Mouse (Mus musculus) intestine, postnatal 0 days (tissue): ENCODE data around the gene Arvcf. TPM values are rescaled to one million over a fixed set of nuclear protein-coding genes. Genes with fewer than 3 reads are reported as not detected.

Source experiments
- ATAC-seq: fragments of 200-750 bp; cut with Nextera tagmentation; 2 replicates; pipeline ENCODE4 v1.8.0; 2017; ENCODE audit warnings: mild to moderate bottlenecking, moderate TSS enrichment, moderate library complexity
- H3K27ac ChIP-seq: fragments of 300-500 bp; sonication (generic); 2 replicates; pipeline ENCODE4 v1.5.1; 2014; ENCODE audit warnings: mild to moderate bottlenecking, low read depth, low read length, moderate library complexity
- H3K27me3 ChIP-seq: fragments of 300-500 bp; sonication (generic); replicated peaks from 2 replicates; pipeline ENCODE4 v1.6.1; 2014; ENCODE audit warnings: low read length, mixed read lengths; ENCODE audit not compliant: control insufficient read depth, insufficient read depth
- H3K36me3 ChIP-seq: fragments of 300-500 bp; sonication (generic); 2 replicates; pipeline ENCODE4 v1.6.1; 2014; ENCODE audit warnings: mild to moderate bottlenecking, moderate library complexity; ENCODE audit not compliant: control insufficient read depth, insufficient read depth
- H3K4me1 ChIP-seq: fragments of 300-500 bp; sonication (generic); replicated peaks from 2 replicates; pipeline ENCODE4 v1.6.1; 2014; ENCODE audit warnings: antibody characterized with exemption, low read length, mixed read lengths; ENCODE audit not compliant: control insufficient read depth, insufficient read depth
- H3K4me2 ChIP-seq: fragments of 300-500 bp; sonication (generic); replicated peaks from 2 replicates; pipeline ENCODE4 v1.6.1; 2014; ENCODE audit warnings: low read depth, mild to moderate bottlenecking, moderate library complexity
- H3K4me3 ChIP-seq: fragments of 300-500 bp; sonication (generic); 2 replicates; pipeline ENCODE4 v1.5.1; 2014; ENCODE audit warnings: low read depth, low read length
- H3K9ac ChIP-seq: fragments of 300-500 bp; sonication (generic); 2 replicates; pipeline ENCODE4 v1.6.1; 2014; ENCODE audit warnings: mild to moderate bottlenecking, low read depth, low read length
- H3K9me3 ChIP-seq: fragments of 300-500 bp; sonication (generic); 2 replicates; pipeline ENCODE4 v1.6.1; 2016; ENCODE audit warnings: mixed run types; ENCODE audit not compliant: control insufficient read depth
- CTCF ChIP-seq: sonication (generic); IDR thresholded peaks from 2 replicates; pipeline ENCODE4 v1.5.1; 2016; ENCODE audit warnings: low read depth, mild to moderate bottlenecking, control low read depth, antibody characterized with exemption, moderate library complexity
- WGBS: fragments of 180-500 bp; shearing (Covaris S2); extraction: QIAGEN DNeasy Blood & Tissue Kit; methylation state at CpG from one replicate; pipeline ENCODE4 v1.1.7; 2014; 5-methylcytosine and 5-hydroxymethylcytosine counted together
- polyA plus RNA-seq: library from polyadenylated mRNA; unstranded; fragments of >200 nt; fragmentation: Nextera tagmentation; extraction: Ambion mirVana; gene quantifications from 2 replicates; pipeline ENCODE4 v1.2.1, GENCODE M21; 2015

Gene Arvcf
- polyA plus RNA-seq, 1 experiment from 2014 or later: 9.6 TPM

DNA sequence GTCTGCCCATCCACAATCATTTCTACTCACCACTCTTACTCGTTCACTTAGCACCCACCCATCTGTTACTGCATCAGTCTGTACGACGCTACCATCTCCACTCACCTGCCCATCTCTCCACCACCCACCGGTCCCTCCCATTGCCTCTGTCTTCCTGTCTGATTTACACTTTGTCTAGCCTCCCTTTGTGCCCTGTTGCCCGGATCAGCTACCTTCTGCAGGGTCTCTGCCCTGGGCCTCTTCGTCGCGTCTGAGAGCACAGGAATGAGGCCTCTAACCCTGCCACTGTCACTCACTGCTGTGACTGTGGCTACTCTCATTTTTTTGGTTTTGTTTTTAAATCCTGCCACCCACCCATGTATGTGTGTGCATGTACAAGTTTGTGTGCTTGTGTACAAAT lies 36.7 kb downstream of the Arvcf start:
- no peak overlapping the region for H3K4me2 ChIP-seq
- no peak overlapping the region for H3K4me3 ChIP-seq
- H3K9ac ChIP-seq: no peak overlapping the region
- no peaks in the 10 kb centered on the region for H3K9me3 ChIP-seq
- H3K27ac ChIP-seq: no peak overlapping the region
- TF ChIP-seq CTCF: no peak
- no peaks in the 10 kb centered on the region for H3K27me3 ChIP-seq
- 89% methylated on average over 8 of the region's 8 CpGs for WGBS
- H3K36me3 ChIP-seq: no peaks in the 10 kb centered on the region
- ATAC-seq: no peak
- no peaks in the 10 kb centered on the region for H3K4me1 ChIP-seq

DNA sequence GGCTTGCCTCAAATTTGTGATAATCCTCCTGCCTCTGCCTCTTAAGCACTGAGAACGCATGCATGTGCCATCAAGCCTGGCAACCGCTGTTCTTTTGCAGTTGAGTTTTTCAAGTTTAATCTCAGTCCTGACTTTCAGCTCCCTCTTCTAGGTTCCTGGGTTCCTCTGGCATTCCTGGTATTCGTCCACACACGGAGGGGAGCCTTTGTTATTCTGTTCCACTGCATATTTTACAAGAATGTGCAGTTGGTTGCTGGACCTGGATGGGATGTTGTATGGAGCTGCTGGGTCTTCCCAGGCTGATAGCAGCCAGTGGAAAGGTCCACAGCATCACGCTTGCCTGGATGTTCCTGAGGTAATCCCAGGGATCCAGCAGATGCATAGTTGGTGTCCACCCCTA lies 37.4 kb downstream of the Arvcf start:
- no peak for TF ChIP-seq CTCF
- no peaks in the 10 kb centered on the region for H3K4me1 ChIP-seq
- no peaks in the 10 kb centered on the region for H3K27me3 ChIP-seq
- no peak overlapping the region for H3K27ac ChIP-seq
- 78% methylated on average over 5 of the region's 5 CpGs for whole genome bisulfite sequencing
- no peak overlapping the region for H3K4me3 ChIP-seq
- no peak overlapping the region for H3K4me2 ChIP-seq
- H3K36me3 ChIP-seq: no peaks in the 10 kb centered on the region
- H3K9me3 ChIP-seq: no peaks in the 10 kb centered on the region
- ATAC-seq: no peak
- no peak overlapping the region for H3K9ac ChIP-seq

DNA sequence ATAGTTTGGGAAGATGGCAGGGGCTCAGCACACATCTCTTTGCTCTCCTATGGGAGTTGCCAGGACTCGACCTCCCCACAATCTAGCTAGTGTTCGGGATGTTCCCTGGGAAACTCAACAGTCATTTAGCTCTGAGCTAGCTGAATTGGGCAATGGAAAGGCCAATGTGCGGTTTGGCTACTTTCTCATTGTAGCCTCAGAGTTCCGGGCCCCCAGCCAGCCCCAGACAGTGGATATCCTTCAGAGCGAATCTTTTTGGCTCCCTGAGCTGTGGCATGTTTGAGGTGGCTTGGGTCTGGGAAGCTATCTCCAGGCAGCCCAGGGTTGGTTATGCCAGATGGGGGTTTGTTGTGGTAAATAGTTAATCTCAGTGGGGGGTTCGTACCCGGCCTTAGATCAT lies 38.5 kb downstream of the Arvcf start:
- H3K9ac ChIP-seq: no peak overlapping the region
- WGBS: 74% methylated on average over 7 of the region's 7 CpGs
- ATAC-seq: no peak
- H3K27ac ChIP-seq: no peak overlapping the region
- H3K4me2 ChIP-seq: no peak overlapping the region
- H3K4me3 ChIP-seq: no peak overlapping the region
- no peaks in the 10 kb centered on the region for H3K27me3 ChIP-seq
- no peaks in the 10 kb centered on the region for H3K36me3 ChIP-seq
- no peaks in the 10 kb centered on the region for H3K4me1 ChIP-seq
- no peak for TF ChIP-seq CTCF
- no peaks in the 10 kb centered on the region for H3K9me3 ChIP-seq

- Histone ChIP-seq H3K4me1 (no peaks in the 10 kb centered on the region), H3K36me3 (no peaks in the 10 kb centered on the region), H3K9ac (no peak overlapping the region), H3K27me3 (no peaks in the 10 kb centered on the region), H3K9me3 (no peaks in the 10 kb centered on the region), H3K4me3 (no peak overlapping the region), H3K4me2 (no peak overlapping the region), H3K27ac (no peak overlapping the region)
- no peak for ATAC-seq
- no peak for TF ChIP-seq CTCF
- 80% methylated on average over 3 of the region's 3 CpGs for WGBS
Observed at GRCm38 (mm10) chr16:18386972-18387371, 39.0 kb downstream of the Arvcf start.

GRCm38 (mm10) chr16:18387704-18388582 lies 40.0 kb downstream of the Arvcf start:
- H3K36me3 ChIP-seq: no peaks in the 10 kb centered on the region
- no peak for TF ChIP-seq CTCF
- no peak for ATAC-seq
- H3K27me3 ChIP-seq: no peaks in the 10 kb centered on the region
- H3K9me3 ChIP-seq: no peaks in the 10 kb centered on the region
- no peak overlapping the region for H3K9ac ChIP-seq
- no peak overlapping the region for H3K4me3 ChIP-seq
- H3K4me2 ChIP-seq: no peak overlapping the region
- WGBS: 42% methylated on average over 6 of the region's 7 CpGs
- peak overlapping the region; percentile 36; the same call in 1 of the 2 replicates for H3K27ac ChIP-seq
- H3K4me1 ChIP-seq: no peaks in the 10 kb centered on the region

DNA sequence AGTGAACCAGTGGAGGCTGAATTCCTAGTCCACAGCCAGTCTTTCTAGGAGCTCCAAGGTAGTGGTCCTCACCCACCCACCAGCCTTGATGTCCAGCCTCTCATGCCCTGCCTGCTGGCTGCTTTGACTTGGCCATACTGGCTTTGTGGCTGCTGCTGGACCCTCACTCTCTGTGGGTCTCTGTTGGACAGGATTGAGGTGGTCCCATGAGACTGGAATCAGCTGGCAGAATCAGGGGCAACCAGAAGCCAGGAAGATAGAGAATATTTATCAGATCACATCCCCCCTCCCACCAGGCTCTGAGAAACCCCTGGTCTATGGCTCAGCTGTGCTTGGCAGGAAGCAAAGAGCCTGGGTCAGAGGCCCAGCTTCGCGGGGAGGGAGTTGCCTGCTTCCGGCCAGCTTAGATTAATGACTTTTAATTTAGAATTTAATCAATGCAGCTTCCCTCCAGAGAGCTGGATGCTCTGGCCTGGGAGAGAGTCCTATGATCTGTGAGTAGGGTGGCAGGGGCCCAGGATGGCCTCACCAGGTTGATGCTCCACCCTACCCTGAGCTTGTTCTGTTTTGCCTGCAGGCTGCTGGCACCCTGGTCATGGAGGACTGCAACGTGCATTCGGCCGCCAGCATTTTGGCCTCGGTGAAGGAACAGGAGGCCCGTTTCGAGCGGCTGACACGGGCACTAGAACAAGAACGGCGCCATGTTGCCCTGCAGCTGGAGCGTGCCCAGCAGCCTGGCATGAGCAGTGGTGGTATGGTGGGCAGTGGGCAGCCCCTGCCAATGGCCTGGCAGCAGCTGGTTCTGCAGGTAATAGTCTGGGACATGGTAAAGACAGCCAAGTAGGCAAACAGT lies 40.8 kb downstream of the Arvcf start:
- no peak for ATAC-seq
- Histone ChIP-seq H3K4me3 (no peak overlapping the region), H3K27ac (peak overlapping the region; percentile 36; the same call in 1 of the 2 replicates), H3K36me3 (no peaks in the 10 kb centered on the region), H3K9me3 (no peaks in the 10 kb centered on the region), H3K9ac (no peak overlapping the region), H3K4me1 (peaks cover 2% of the 10 kb centered on the region; the same call in 1 of the 2 replicates), H3K4me2 (no peak overlapping the region), H3K27me3 (no peaks in the 10 kb centered on the region)
- WGBS: 83% methylated on average over 14 of the region's 14 CpGs
- TF ChIP-seq CTCF: no peak
